Mouse (Mus musculus) CH12.LX (cell line): ENCODE results near the gene Tnfrsf1a. TPM values are rescaled to one million over a fixed set of nuclear protein-coding genes. Genes with fewer than 3 reads are reported as not detected.

Source experiments
- DNase-seq: peaks from one replicate; pipeline ENCODE4 v3.0.0-alpha.2; 2013; ENCODE audit errors: extremely low read depth
- H3K27ac ChIP-seq: 2 replicates; pipeline ENCODE4 v1.5.1; 2012; ENCODE audit warnings: low read depth, mild to moderate bottlenecking, control low read depth, moderate library complexity; ENCODE audit not compliant: insufficient read depth
- H3K27me3 ChIP-seq: replicated peaks from 2 replicates; pipeline ENCODE3; 2012; ENCODE audit warnings: inconsistent platforms
- H3K36me3 ChIP-seq, 2 experiments: replicated peaks in 1 of 2; 2 replicates each; pipeline versions ENCODE3 to v1.6.1; 2012; ENCODE audit warnings: inconsistent platforms in 1 of 2, low read length in 1 of 2, mild to moderate bottlenecking in 1 of 2, mixed read lengths in 1 of 2, moderate library complexity in 1 of 2; ENCODE audit not compliant: control insufficient read depth in 1 of 2, insufficient read depth in 1 of 2
- H3K4me1 ChIP-seq, 2 experiments: 2 replicates each; pipeline ENCODE4 v1.6.1; 2012; ENCODE audit warnings: inconsistent platforms in 1 of 2, moderate library complexity in 1 of 2; ENCODE audit not compliant: insufficient read depth in 2 of 2, control insufficient read depth in 1 of 2
- H3K4me2 ChIP-seq: 2 replicates; pipeline ENCODE4 v1.6.1; 2012; ENCODE audit warnings: low read depth, mild to moderate bottlenecking, control low read depth; ENCODE audit not compliant: poor library complexity, insufficient read depth, severe bottlenecking
- H3K4me3 ChIP-seq, 3 experiments: fragments of 150-350 bp in 1 of 3; sonication (generic) in 1 of 3; replicated peaks in 1 of 3; 2 replicates each; pipeline versions ENCODE3 to v1.5.1; 2011 to 2012; ENCODE audit warnings: low read depth in 2 of 3, low read length in 2 of 3, mild to moderate bottlenecking in 2 of 3, moderate library complexity in 2 of 3, control low read depth in 1 of 3, improper control_type of control experiment in 1 of 3, inconsistent platforms in 1 of 3, mixed read lengths in 1 of 3; ENCODE audit not compliant: poor library complexity in 1 of 3
- H3K79me2 ChIP-seq: replicated peaks from 2 replicates; pipeline ENCODE4 v1.6.1; 2012; ENCODE audit warnings: mild to moderate bottlenecking, moderate library complexity; ENCODE audit not compliant: control insufficient read depth, poor library complexity, insufficient read depth, severe bottlenecking; ENCODE audit errors: extremely low read depth
- H3K9ac ChIP-seq: 2 replicates; pipeline ENCODE4 v1.6.1; 2012; ENCODE audit warnings: low read depth, mild to moderate bottlenecking, control low read depth, moderate library complexity; ENCODE audit not compliant: insufficient read depth
- H3K9me3 ChIP-seq: replicated peaks from 2 replicates; pipeline ENCODE3; 2012; ENCODE audit warnings: low read length, inconsistent platforms, mixed read lengths
- CHD1 ChIP-seq: IDR thresholded peaks from 2 replicates; pipeline ENCODE4 v1.6.1; 2012; ENCODE audit warnings: low read depth, low read length, improper control_type of control experiment, inconsistent platforms
- CHD2 ChIP-seq: IDR thresholded peaks from 2 replicates; pipeline ENCODE4 v1.6.1; 2011; ENCODE audit warnings: low read length, improper control_type of control experiment
- CTCF ChIP-seq, 2 experiments: IDR thresholded peaks in 1 of 2; conservative IDR thresholded peaks in 1 of 2; 2 replicates each; pipeline ENCODE4 v1.5.1; 2011 to 2012; ENCODE audit warnings: low read depth in 2 of 2, low read length in 2 of 2, improper control_type of control experiment in 1 of 2, inconsistent platforms in 1 of 2, mild to moderate bottlenecking in 1 of 2, moderate library complexity in 1 of 2
- E2F4 ChIP-seq: IDR thresholded peaks from 2 replicates; pipeline ENCODE4 v1.6.1; 2011; ENCODE audit warnings: low read depth, low read length, improper control_type of control experiment; ENCODE audit not compliant: insufficient replicate concordance
- ELF1 ChIP-seq: IDR thresholded peaks from 2 replicates; pipeline ENCODE4 v1.6.1; 2014; ENCODE audit warnings: low read depth, mild to moderate bottlenecking, inconsistent platforms, low read length, improper control_type of control experiment
- EP300 ChIP-seq: IDR thresholded peaks from 2 replicates; pipeline ENCODE4 v1.6.1; 2011; ENCODE audit warnings: low read length, improper control_type of control experiment
- GABPA ChIP-seq: IDR thresholded peaks from 2 replicates; pipeline ENCODE4 v1.6.1; 2012; ENCODE audit warnings: low read depth, low read length, improper control_type of control experiment, inconsistent platforms; ENCODE audit not compliant: insufficient replicate concordance
- HCFC1 ChIP-seq: IDR thresholded peaks from 2 replicates; pipeline ENCODE4 v1.6.1; 2012; ENCODE audit warnings: low read depth, mild to moderate bottlenecking, inconsistent platforms, low read length, improper control_type of control experiment
- KAT2A ChIP-seq: IDR thresholded peaks from 2 replicates; pipeline ENCODE4 v1.6.1; 2012; ENCODE audit warnings: low read length, improper control_type of control experiment, inconsistent platforms; ENCODE audit not compliant: insufficient replicate concordance
- MAFK ChIP-seq: IDR thresholded peaks from 2 replicates; pipeline ENCODE4 v1.6.1; 2011; ENCODE audit warnings: low read length, improper control_type of control experiment; ENCODE audit not compliant: insufficient replicate concordance
- MYC ChIP-seq: IDR thresholded peaks from 2 replicates; pipeline ENCODE4 v1.6.1; 2011; ENCODE audit warnings: low read depth, mild to moderate bottlenecking, improper control_type of control experiment, low read length
- NELFE ChIP-seq: IDR thresholded peaks from 2 replicates; pipeline ENCODE4 v1.6.1; 2011; ENCODE audit warnings: low read depth, low read length, improper control_type of control experiment
- PAX5 ChIP-seq: IDR thresholded peaks from 2 replicates; pipeline ENCODE4 v1.6.1; 2012; ENCODE audit warnings: low read length, inconsistent platforms, mixed read lengths
- RAD21 ChIP-seq: IDR thresholded peaks from 2 replicates; pipeline ENCODE4 v1.6.1; 2011; ENCODE audit warnings: low read depth, mild to moderate bottlenecking, low read length, improper control_type of control experiment, moderate library complexity
- RCOR1 ChIP-seq: conservative IDR thresholded peaks from 2 replicates; pipeline ENCODE4 v1.6.1; 2012; ENCODE audit warnings: low read depth, mild to moderate bottlenecking, inconsistent platforms, low read length, improper control_type of control experiment
- TBP ChIP-seq: conservative IDR thresholded peaks from 2 replicates; pipeline ENCODE4 v1.6.1; 2011; ENCODE audit warnings: low read depth, low read length, improper control_type of control experiment
- USF2 ChIP-seq: conservative IDR thresholded peaks from 2 replicates; pipeline ENCODE4 v1.6.1; 2011; ENCODE audit warnings: low read depth, low read length, improper control_type of control experiment
- ZC3H11A ChIP-seq: IDR thresholded peaks from 2 replicates; pipeline ENCODE4 v1.6.1; 2012; ENCODE audit warnings: low read depth, mild to moderate bottlenecking, inconsistent platforms, low read length, improper control_type of control experiment
- ZKSCAN1 ChIP-seq: IDR thresholded peaks from 2 replicates; pipeline ENCODE4 v1.6.1; 2012; ENCODE audit warnings: low read depth, inconsistent platforms, low read length, improper control_type of control experiment, borderline replicate concordance
- ZNF384 ChIP-seq: IDR thresholded peaks from 2 replicates; pipeline ENCODE4 v1.6.1; 2012; ENCODE audit warnings: low read depth, low read length, improper control_type of control experiment, inconsistent platforms
- dilution Hi-C: fragments of 300-500 bp; cut with MboI; formaldehyde crosslinking; loops from 2 replicates; pipeline ENCODE4 v1.14.3; 2020; ENCODE audit warnings: low sequenced_read_pairs; ENCODE audit not compliant: extremely low pct_unique_long_range_greater_than_20kb, extremely low pct_ligation_motif_present
- in situ Hi-C: fragments of 300-500 bp; cut with MboI; formaldehyde crosslinking; loops from 3 replicates; pipeline ENCODE4 v1.14.3; 2019; ENCODE audit warnings: low sequenced_read_pairs, low pct_ligation_motif_present, low pct_unique_long_range_greater_than_20kb, mixed read lengths
- polyA plus RNA-seq: library from polyadenylated mRNA; unstranded; fragments of >175 nt; gene quantifications from 2 replicates; pipeline ENCODE4 v1.2.1, GENCODE M21; 2012; ENCODE audit warnings: low read depth; ENCODE audit not compliant: insufficient read length
- total RNA-seq, 2 experiments: library from RNA; depleted of rRNA; stranded (reverse); fragments of 300-350 nt in 1 of 2; fragments of >200 nt in 1 of 2; gene quantifications; 2 replicates each; pipeline ENCODE4 v1.2.3; 2012 to 2014

Tnfrsf1a gene
- total and polyA plus RNA-seq, 3 experiments, result 0.13 TPM; not detected in 2

- Histone ChIP-seq H3K79me2 (no peaks in the 10 kb centered on the region), H3K4me3 (no peak overlapping the region), H3K4me2 (no peak overlapping the region), H3K27me3 (peaks cover 93% of the 10 kb centered on the region), H3K36me3 (no peaks in the 10 kb centered on the region), H3K9ac (no peak overlapping the region), H3K9me3 (no peaks in the 10 kb centered on the region), H3K27ac (no peak overlapping the region), H3K4me1 (no peaks in the 10 kb centered on the region)
- in situ Hi-C loops, result no loop called here
- dilution Hi-C loops, result no loop called here
- no peak for DNase-seq
- TF ChIP-seq GABPA (no peak), RAD21 (no peak), PAX5 (no peak), RCOR1 (no peak), MYC (no peak), EP300 (no peak), CHD1 (no peak), ZNF384 (no peak), E2F4 (no peak), HCFC1 (no peak), ZKSCAN1 (no peak), CTCF (conservative IDR thresholded peaks at IDR 0.05 in 1 of 2, IDR thresholded peaks at IDR 0.05 in 1 of 2; ENCODE audit: low read depth in 2 of 2, low read length in 2 of 2) (no peak), CHD2 (no peak), TBP (no peak), USF2 (no peak), ELF1 (no peak), MAFK (no peak)
- TF ChIP-seq, all 38 proteins: peak for 0
Measured at GRCm38 (mm10) chr6:125344084-125344483, 5.1 kb upstream of the Tnfrsf1a start.

- Histone ChIP-seq H3K9me3 (no peaks in the 10 kb centered on the region), H3K79me2 (no peaks in the 10 kb centered on the region), H3K4me3 (no peak overlapping the region), H3K9ac (no peak overlapping the region), H3K36me3 (no peaks in the 10 kb centered on the region), H3K4me2 (no peak overlapping the region), H3K27me3 (peaks cover 94% of the 10 kb centered on the region), H3K27ac (no peak overlapping the region), H3K4me1 (no peaks in the 10 kb centered on the region)
- no peak for DNase-seq
- dilution Hi-C loops (no loop called here), in situ Hi-C loops (no loop called here)
- no peak for TF ChIP-seq ZC3H11A
- no peak for TF ChIP-seq HCFC1
- TF ChIP-seq CHD1, result no peak
- no peak for TF ChIP-seq TBP
- TF ChIP-seq KAT2A, result no peak
- no peak for TF ChIP-seq NELFE
Measured at GRCm38 (mm10) chr6:125344866-125345265, 4.3 kb upstream of the Tnfrsf1a start.
